Mouse (Mus musculus) cerebellum, adult 2 months (tissue): ENCODE measurements at regions not wholly inside any gene's neighbourhood (a gene's known extent, or its start where the extent isn't known, plus 50 kb on each side); places are given as distances from the start of the nearest gene placed in this dataset.

Experiments
- DNase-seq, 2 experiments: peaks; one replicate each; pipeline ENCODE4 v3.0.0; 2021
- H3K27ac ChIP-seq: fragments of 200-500 bp; 2 replicates; pipeline ENCODE4 v1.5.1; 2012; ENCODE audit warnings: low read length, control low read depth, inconsistent platforms; ENCODE audit not compliant: insufficient read depth
- H3K27me3 ChIP-seq: fragments of 200-500 bp; 2 replicates; pipeline ENCODE4 v1.6.1; 2012; ENCODE audit warnings: inconsistent platforms, mild to moderate bottlenecking, low read length, moderate library complexity; ENCODE audit not compliant: control insufficient read depth, insufficient read depth
- H3K4me1 ChIP-seq: fragments of 200-500 bp; 2 replicates; pipeline ENCODE4 v1.6.1; 2011; ENCODE audit warnings: low read length; ENCODE audit not compliant: control insufficient read depth, insufficient read depth
- H3K4me3 ChIP-seq: fragments of 200-500 bp; replicated peaks from 2 replicates; pipeline ENCODE3; 2011; ENCODE audit warnings: mild to moderate bottlenecking, low read depth, low read length, control low read depth; ENCODE audit not compliant: insufficient read depth
- CTCF ChIP-seq: fragments of 200-500 bp; IDR thresholded peaks from 2 replicates; pipeline ENCODE4 v1.5.1; 2011; ENCODE audit warnings: low read depth, mild to moderate bottlenecking, control low read depth, low read length, moderate library complexity, borderline replicate concordance; ENCODE audit not compliant: insufficient read depth
- POLR2A ChIP-seq: fragments of 200-500 bp; IDR thresholded peaks from 2 replicates; pipeline ENCODE4 v1.6.1; 2011; ENCODE audit warnings: low read length, control low read depth, borderline replicate concordance; ENCODE audit not compliant: insufficient read depth
- WGBS: fragments of 180-500 bp; shearing (Covaris S2); methylation state at CpG from one replicate; pipeline ENCODE4 v1.1.7; 2018; 5-methylcytosine and 5-hydroxymethylcytosine counted together

DNA sequence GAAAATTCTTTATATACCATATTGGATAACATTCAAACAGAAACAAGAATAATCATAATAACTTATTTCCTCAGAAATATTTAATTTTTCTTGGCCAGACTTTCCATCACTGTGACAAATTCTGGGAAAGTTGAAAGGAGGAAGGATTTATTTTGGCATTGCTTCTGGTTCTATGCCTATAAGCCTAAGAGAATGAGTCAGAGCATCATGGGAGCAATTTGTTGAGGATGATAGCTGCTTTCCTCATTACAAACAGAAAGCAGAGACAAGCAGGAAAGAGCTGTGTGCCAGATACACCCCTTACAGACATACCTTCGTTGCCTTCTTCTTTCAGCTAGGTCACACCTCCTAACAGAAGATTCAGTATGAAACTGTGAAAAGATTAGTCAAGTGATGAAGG lies 115.3 kb downstream of the Rgs21 start:
- H3K27ac ChIP-seq = no peak overlapping the region
- H3K4me1 ChIP-seq = no peaks in the 10 kb centered on the region
- TF ChIP-seq CTCF (no peak), POLR2A (no peak)
- no peaks in the 10 kb centered on the region for H3K27me3 ChIP-seq
- 67% methylated on average over 1 of the region's 1 CpGs for WGBS
- DNase-seq = no peak
- H3K4me3 ChIP-seq = no peak overlapping the region

DNA sequence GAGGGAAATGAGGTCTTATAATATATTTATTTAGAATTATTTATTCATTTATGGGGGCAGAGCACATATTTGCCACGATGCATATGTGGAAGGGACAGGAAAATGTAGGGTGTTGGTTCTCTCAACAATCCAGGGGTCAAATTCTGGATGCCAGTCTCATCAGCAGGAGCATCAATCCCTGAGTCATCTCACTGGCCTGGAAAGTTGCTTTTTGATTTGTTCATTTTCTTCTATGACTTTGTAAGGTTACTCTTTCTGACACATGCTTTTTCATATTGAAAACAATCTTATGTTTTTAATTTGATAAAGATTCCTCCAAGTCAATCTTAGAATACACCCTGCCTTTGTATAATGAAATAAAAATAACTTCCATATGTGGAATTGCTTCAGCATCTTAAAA lies 115.7 kb downstream of the Rgs21 start:
- 65% methylated on average over 1 of the region's 1 CpGs for WGBS
- no peaks in the 10 kb centered on the region for H3K4me1 ChIP-seq
- DNase-seq = no peak
- TF ChIP-seq CTCF = no peak
- TF ChIP-seq POLR2A = no peak
- H3K4me3 ChIP-seq = no peak overlapping the region
- H3K27ac ChIP-seq = no peak overlapping the region
- no peaks in the 10 kb centered on the region for H3K27me3 ChIP-seq

DNA sequence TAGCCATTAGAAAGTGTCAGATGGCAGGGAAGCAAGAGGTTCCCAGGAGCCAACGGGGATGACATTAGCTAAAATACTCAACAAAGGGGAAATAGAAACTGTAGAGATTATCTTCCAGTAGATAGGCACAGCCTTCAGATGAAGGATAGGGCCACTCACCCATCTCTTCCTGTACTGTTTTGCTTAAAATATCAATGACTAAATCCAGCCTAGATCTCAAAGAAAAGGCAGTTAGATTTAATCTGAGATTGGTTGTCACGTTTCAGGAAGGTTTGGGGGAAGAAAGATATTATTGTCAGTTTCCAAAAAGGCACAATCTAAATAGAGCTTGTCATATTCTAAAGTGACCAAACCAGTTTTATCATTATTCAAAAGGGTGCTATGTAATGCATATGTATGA lies 130.8 kb downstream of the Rgs21 start:
- no peak for DNase-seq
- TF ChIP-seq CTCF (no peak), POLR2A (no peak)
- Histone ChIP-seq H3K4me3 (no peak overlapping the region), H3K27ac (no peak overlapping the region), H3K27me3 (no peaks in the 10 kb centered on the region), H3K4me1 (no peaks in the 10 kb centered on the region)
- WGBS = 88% methylated on average over 2 of the region's 2 CpGs

GRCm38 (mm10) chr1:144432816-144433215 lies 134.7 kb downstream of the Rgs21 start:
- no peaks in the 10 kb centered on the region for H3K4me1 ChIP-seq
- TF ChIP-seq CTCF = no peak
- no peak for TF ChIP-seq POLR2A
- 81% methylated on average over 2 of the region's 2 CpGs for whole genome bisulfite sequencing
- H3K27ac ChIP-seq = no peak overlapping the region
- no peak overlapping the region for H3K4me3 ChIP-seq
- H3K27me3 ChIP-seq = no peaks in the 10 kb centered on the region
- no peak for DNase-seq

- H3K4me1 ChIP-seq = no peaks in the 10 kb centered on the region
- H3K27ac ChIP-seq = no peak overlapping the region
- 77% methylated on average over 5 of the region's 5 CpGs for WGBS
- no peak overlapping the region for H3K4me3 ChIP-seq
- DNase-seq = peak in 1 of 2 experiments; percentile 5
- H3K27me3 ChIP-seq = no peaks in the 10 kb centered on the region
- TF ChIP-seq CTCF = no peak
- no peak for TF ChIP-seq POLR2A
Observed at GRCm38 (mm10) chr1:144431535-144432276, 135.8 kb downstream of the Rgs21 start.

DNA sequence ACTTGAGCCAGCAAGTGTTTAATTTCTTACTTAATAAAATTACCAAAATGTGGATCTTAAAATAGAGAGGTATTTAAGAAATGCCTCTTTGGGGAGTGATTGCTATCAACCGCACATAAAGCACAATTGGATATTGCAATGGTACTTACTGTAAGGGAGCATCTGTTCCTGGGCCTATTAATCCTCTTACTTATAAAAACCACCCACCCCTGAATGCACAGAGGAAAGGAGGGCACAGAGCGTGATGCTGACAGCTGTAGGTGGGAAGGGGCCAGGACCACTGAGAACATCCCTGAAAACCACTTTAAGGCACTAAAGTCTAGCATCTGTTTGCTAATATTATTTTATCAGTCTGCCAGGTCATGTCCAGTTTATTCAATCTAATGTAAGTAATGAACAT lies 146.1 kb downstream of the Rgs21 start:
- no peak overlapping the region for H3K27ac ChIP-seq
- H3K4me1 ChIP-seq = no peaks in the 10 kb centered on the region
- no peaks in the 10 kb centered on the region for H3K27me3 ChIP-seq
- no peak for DNase-seq
- no peak overlapping the region for H3K4me3 ChIP-seq
- TF ChIP-seq CTCF = no peak
- TF ChIP-seq POLR2A = no peak
- 53% methylated on average over 2 of the region's 2 CpGs for WGBS

DNA sequence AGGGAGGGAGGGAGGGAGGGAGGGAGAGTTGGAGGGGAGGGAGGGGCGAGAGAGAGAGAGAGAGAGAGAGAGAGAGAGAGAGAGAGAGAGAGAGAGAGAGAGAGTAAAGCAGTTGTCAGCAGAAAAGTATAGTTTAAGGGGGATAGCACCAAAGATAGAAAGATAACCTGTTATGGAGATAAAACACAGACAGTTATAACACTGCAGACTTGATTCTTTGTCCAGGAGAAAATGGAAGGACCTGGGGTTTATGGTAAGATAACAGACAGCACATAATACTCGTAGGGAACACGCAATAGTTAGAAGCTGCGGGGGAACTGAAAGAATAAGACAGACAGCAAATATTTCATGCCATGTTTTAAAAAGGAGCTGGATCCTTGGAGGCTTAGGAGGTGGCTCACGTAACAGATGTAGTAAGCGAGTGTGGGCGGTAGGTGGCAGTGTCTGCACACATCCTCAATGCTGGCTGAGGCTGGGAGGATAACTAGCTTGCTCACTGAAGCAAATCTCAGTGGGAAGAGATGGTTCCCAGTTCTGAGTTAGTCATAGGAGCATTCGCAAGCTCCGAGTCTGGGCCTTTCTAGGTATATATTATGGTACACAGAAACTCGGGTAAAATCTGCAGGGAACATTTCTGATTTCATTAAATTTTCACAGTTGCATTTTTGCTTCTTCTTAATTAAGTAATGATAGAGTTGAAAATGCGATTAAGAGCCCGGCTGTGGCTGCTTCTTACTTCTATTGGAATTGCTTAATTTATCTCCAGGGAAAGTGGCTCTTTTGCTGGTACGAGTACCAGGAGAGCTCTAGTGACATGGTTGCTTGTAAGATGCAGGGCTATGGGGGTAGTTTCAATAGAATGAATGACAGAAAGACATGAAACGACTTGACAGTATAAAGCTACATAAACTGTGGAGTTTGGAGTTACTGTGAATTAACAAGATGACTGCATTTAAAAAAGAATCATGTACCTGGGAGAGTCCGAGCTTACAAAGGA lies 157.6 kb upstream of the Rgs1 start:
- Histone ChIP-seq H3K27ac (no peak overlapping the region), H3K4me3 (no peak overlapping the region), H3K27me3 (no peaks in the 10 kb centered on the region), H3K4me1 (no peaks in the 10 kb centered on the region)
- TF ChIP-seq CTCF (peak; percentile 99), POLR2A (no peak)
- 31% methylated on average over 15 of the region's 15 CpGs for WGBS
- DNase-seq = peak; percentile 64 to 78
